Mouse (Mus musculus) neutrophil, adult 5-6 weeks (primary cell): Measurements from ENCODE around the gene Evi5. TPM values are rescaled to one million over a fixed set of nuclear protein-coding genes. Genes with fewer than 3 reads are reported as not detected.

Experiments used
- total RNA-seq: library from RNA; stranded (forward); fragments of 200-1000 nt; gene quantifications from 2 replicates; pipeline ENCODE4 v1.2.3, GENCODE M21; 2017

The Evi5 gene
- total RNA-seq, 1 experiment from 2014 or later = 23.6 TPM

Other genes with a start within 250 kb of the Evi5 start
- 0.98 and 1.9 TPM in 2 replicates for gene Gfi1, start 149.1 kb downstream of the Evi5 start, total RNA-seq
- gene Ube2d2b, start 45.0 kb downstream of the Evi5 start, total RNA-seq = not detected in 2 replicates
- 399 and 518 TPM in 2 replicates for gene Rpl5, start 25.4 kb upstream of the Evi5 start, total RNA-seq
- gene Fam69a, start 112.0 kb upstream of the Evi5 start, total RNA-seq = 39.3 and 44.8 TPM in 2 replicates
- gene Mtf2, start 190.6 kb upstream of the Evi5 start, total RNA-seq = 72.9 and 85.4 TPM in 2 replicates